Mouse (Mus musculus): ENCODE measurements at regions not wholly inside any gene's neighbourhood (a gene's known extent, or its start where the extent isn't known, plus 50 kb on each side); places are given as distances from the start of the nearest gene placed in this dataset.

- H3K9me3 ChIP-seq (ENCODE audit: control insufficient read depth, low read length): no peaks in the 10 kb centered on the region
- H3K4me2 ChIP-seq (ENCODE audit: low read depth, low read length): no peak overlapping the region
- H3K4me3 ChIP-seq (ENCODE audit: low read depth, low read length): no peak overlapping the region
- ATAC-seq (ENCODE audit: low read depth): no peak
- peaks cover 3% of the 10 kb centered on the region; the same call in 1 of the 2 replicates for H3K4me1 ChIP-seq (ENCODE audit: control insufficient read depth, insufficient read depth, low read length)
- 95% methylated on average over 3 of the region's 3 CpGs for WGBS
- H3K27me3 ChIP-seq (ENCODE audit: control insufficient read depth, insufficient read depth, low read length): no peaks in the 10 kb centered on the region
- no peak overlapping the region for H3K27ac ChIP-seq (ENCODE audit: low read depth, low read length)
- no peaks in the 10 kb centered on the region for H3K36me3 ChIP-seq (ENCODE audit: control insufficient read depth, insufficient read depth, low read length)
- no peak overlapping the region for H3K9ac ChIP-seq (replicated peaks; ENCODE audit: low read depth, low read length)
Observed at GRCm38 (mm10) chr2:72868173-72868572, 112.1 kb downstream of the Sp3 start.

DNA sequence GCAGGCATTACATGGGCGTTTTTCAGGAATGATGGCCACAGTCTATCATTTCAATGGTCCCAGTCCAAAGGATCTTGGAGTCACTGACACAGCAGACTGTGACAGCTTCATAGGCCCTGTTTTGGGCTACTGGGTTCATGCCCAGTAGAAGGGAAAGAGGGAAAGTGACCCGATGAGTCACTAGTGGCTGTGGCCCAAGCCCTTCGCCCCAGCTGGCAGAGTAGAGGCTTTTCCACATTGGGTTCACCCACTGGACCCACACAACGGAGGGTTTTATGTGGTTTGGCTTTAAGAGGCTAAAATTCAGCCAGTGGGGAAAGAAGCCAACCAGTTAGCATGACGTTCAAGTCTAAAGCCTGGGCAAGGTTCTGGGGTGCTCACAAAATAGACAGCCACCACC is 108.4 kb downstream of the Sp3 start:
- no peak overlapping the region for H3K4me3 ChIP-seq (ENCODE audit: low read depth, low read length)
- 79% methylated on average over 5 of the region's 5 CpGs for WGBS
- H3K4me1 ChIP-seq (ENCODE audit: control insufficient read depth, insufficient read depth, low read length): no peaks in the 10 kb centered on the region
- no peaks in the 10 kb centered on the region for H3K36me3 ChIP-seq (ENCODE audit: control insufficient read depth, insufficient read depth, low read length)
- no peak overlapping the region for H3K27ac ChIP-seq (ENCODE audit: low read depth, low read length)
- no peak overlapping the region for H3K9ac ChIP-seq (replicated peaks; ENCODE audit: low read depth, low read length)
- H3K4me2 ChIP-seq (ENCODE audit: low read depth, low read length): no peak overlapping the region
- no peaks in the 10 kb centered on the region for H3K27me3 ChIP-seq (ENCODE audit: control insufficient read depth, insufficient read depth, low read length)
- no peak for ATAC-seq (ENCODE audit: low read depth)
- no peaks in the 10 kb centered on the region for H3K9me3 ChIP-seq (ENCODE audit: control insufficient read depth, low read length)

DNA sequence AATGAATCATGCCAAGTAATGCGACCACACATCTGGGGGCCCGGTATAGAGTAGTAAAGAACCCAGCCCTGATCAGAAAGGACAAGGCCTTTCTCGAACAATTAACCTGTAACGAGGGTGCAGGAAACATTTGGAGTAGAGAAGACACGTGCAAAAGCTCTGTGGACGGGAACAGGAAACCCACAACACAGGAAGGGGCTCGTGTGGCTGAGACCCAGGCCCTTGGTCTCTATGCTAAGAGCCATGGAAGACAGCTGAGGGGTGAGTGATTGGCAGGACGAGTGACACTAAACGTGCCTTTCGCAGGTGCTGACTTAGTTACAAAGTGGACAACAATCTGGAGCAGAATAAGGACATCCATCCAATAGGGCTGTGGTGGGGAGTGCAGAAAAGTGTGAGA is 106.3 kb downstream of the Sp3 start:
- 86% methylated on average over 10 of the region's 10 CpGs for WGBS
- H3K4me3 ChIP-seq (ENCODE audit: low read depth, low read length): no peak overlapping the region

GRCm38 (mm10) chr2:72874533-72874932 is 105.7 kb downstream of the Sp3 start:
- no peak for ATAC-seq (ENCODE audit: low read depth)

More for the DNA sequence above, 106.3 kb downstream of the Sp3 start:
- Histone ChIP-seq H3K9me3 (ENCODE audit: control insufficient read depth, low read length) (no peaks in the 10 kb centered on the region), H3K4me2 (ENCODE audit: low read depth, low read length) (no peak overlapping the region), H3K9ac (replicated peaks; ENCODE audit: low read depth, low read length) (no peak overlapping the region), H3K27me3 (ENCODE audit: control insufficient read depth, insufficient read depth, low read length) (no peaks in the 10 kb centered on the region), H3K36me3 (ENCODE audit: control insufficient read depth, insufficient read depth, low read length) (no peaks in the 10 kb centered on the region), H3K4me1 (ENCODE audit: control insufficient read depth, insufficient read depth, low read length) (no peaks in the 10 kb centered on the region), H3K27ac (ENCODE audit: low read depth, low read length) (no peak overlapping the region)
- no peak for ATAC-seq (ENCODE audit: low read depth)

GRCm38 (mm10) chr2:72875677-72876076 is 104.6 kb downstream of the Sp3 start:
- no peaks in the 10 kb centered on the region for H3K4me1 ChIP-seq (ENCODE audit: control insufficient read depth, insufficient read depth, low read length)
- H3K9ac ChIP-seq (replicated peaks; ENCODE audit: low read depth, low read length): no peak overlapping the region
- H3K27me3 ChIP-seq (ENCODE audit: control insufficient read depth, insufficient read depth, low read length): no peaks in the 10 kb centered on the region
- WGBS: 91% methylated on average over 2 of the region's 2 CpGs
- H3K4me3 ChIP-seq (ENCODE audit: low read depth, low read length): no peak overlapping the region
- H3K36me3 ChIP-seq (ENCODE audit: control insufficient read depth, insufficient read depth, low read length): no peaks in the 10 kb centered on the region
- H3K27ac ChIP-seq (ENCODE audit: low read depth, low read length): no peak overlapping the region
- H3K9me3 ChIP-seq (ENCODE audit: control insufficient read depth, low read length): no peaks in the 10 kb centered on the region
- no peak for ATAC-seq (ENCODE audit: low read depth)
- no peak overlapping the region for H3K4me2 ChIP-seq (ENCODE audit: low read depth, low read length)

More at GRCm38 (mm10) chr2:72874533-72874932, 105.7 kb downstream of the Sp3 start:
- no peaks in the 10 kb centered on the region for H3K9me3 ChIP-seq (ENCODE audit: control insufficient read depth, low read length)
- H3K4me2 ChIP-seq (ENCODE audit: low read depth, low read length): no peak overlapping the region
- no peak overlapping the region for H3K27ac ChIP-seq (ENCODE audit: low read depth, low read length)
- no peaks in the 10 kb centered on the region for H3K36me3 ChIP-seq (ENCODE audit: control insufficient read depth, insufficient read depth, low read length)
- no peak overlapping the region for H3K4me3 ChIP-seq (ENCODE audit: low read depth, low read length)
- H3K9ac ChIP-seq (replicated peaks; ENCODE audit: low read depth, low read length): no peak overlapping the region
- H3K4me1 ChIP-seq (ENCODE audit: control insufficient read depth, insufficient read depth, low read length): no peaks in the 10 kb centered on the region
- 86% methylated on average over 12 of the region's 12 CpGs for WGBS
- H3K27me3 ChIP-seq (ENCODE audit: control insufficient read depth, insufficient read depth, low read length): no peaks in the 10 kb centered on the region

DNA sequence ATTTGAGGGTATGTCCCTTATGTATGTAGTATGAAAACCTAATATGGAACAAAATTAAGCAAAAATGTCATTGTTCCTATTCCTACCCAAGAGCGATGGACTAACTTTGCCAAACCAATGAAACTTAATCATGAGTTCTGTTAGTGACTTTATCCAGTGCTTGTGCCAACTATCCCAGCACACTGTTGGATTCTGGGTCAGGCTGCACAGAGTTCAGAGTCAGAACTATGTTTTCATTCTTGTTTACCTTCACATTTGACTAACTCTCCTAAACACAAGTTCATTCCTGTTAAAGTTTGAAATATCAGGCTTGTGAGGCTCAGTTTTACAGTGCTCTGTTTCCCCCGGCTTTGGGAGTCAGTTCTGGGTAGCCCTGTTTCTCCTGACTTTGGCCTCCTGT is 100.2 kb downstream of the Sp3 start:
- H3K4me1 ChIP-seq (ENCODE audit: control insufficient read depth, insufficient read depth, low read length): no peaks in the 10 kb centered on the region
- WGBS: 95% methylated on average over 2 of the region's 2 CpGs
- H3K4me2 ChIP-seq (ENCODE audit: low read depth, low read length): no peak overlapping the region
- no peak overlapping the region for H3K9ac ChIP-seq (replicated peaks; ENCODE audit: low read depth, low read length)
- no peak for ATAC-seq (ENCODE audit: low read depth)
- no peaks in the 10 kb centered on the region for H3K9me3 ChIP-seq (ENCODE audit: control insufficient read depth, low read length)
- H3K27me3 ChIP-seq (ENCODE audit: control insufficient read depth, insufficient read depth, low read length): no peaks in the 10 kb centered on the region
- H3K4me3 ChIP-seq (ENCODE audit: low read depth, low read length): no peak overlapping the region
- no peaks in the 10 kb centered on the region for H3K36me3 ChIP-seq (ENCODE audit: control insufficient read depth, insufficient read depth, low read length)
- H3K27ac ChIP-seq (ENCODE audit: low read depth, low read length): no peak overlapping the region

GRCm38 (mm10) chr2:72881554-72881953 is 98.7 kb downstream of the Sp3 start:
- H3K9ac ChIP-seq (replicated peaks; ENCODE audit: low read depth, low read length): no peak overlapping the region
- no peak overlapping the region for H3K27ac ChIP-seq (ENCODE audit: low read depth, low read length)
- H3K4me1 ChIP-seq (ENCODE audit: control insufficient read depth, insufficient read depth, low read length): no peaks in the 10 kb centered on the region
- ATAC-seq (ENCODE audit: low read depth): no peak
- WGBS: 84% methylated on average over 2 of the region's 2 CpGs
- no peaks in the 10 kb centered on the region for H3K27me3 ChIP-seq (ENCODE audit: control insufficient read depth, insufficient read depth, low read length)
- no peak overlapping the region for H3K4me3 ChIP-seq (ENCODE audit: low read depth, low read length)
- no peak overlapping the region for H3K4me2 ChIP-seq (ENCODE audit: low read depth, low read length)
- no peaks in the 10 kb centered on the region for H3K36me3 ChIP-seq (ENCODE audit: control insufficient read depth, insufficient read depth, low read length)
- H3K9me3 ChIP-seq (ENCODE audit: control insufficient read depth, low read length): no peaks in the 10 kb centered on the region

- H3K4me1 ChIP-seq (ENCODE audit: control insufficient read depth, insufficient read depth, low read length): no peaks in the 10 kb centered on the region
- no peak for ATAC-seq (ENCODE audit: low read depth)
- H3K27me3 ChIP-seq (ENCODE audit: control insufficient read depth, insufficient read depth, low read length): no peaks in the 10 kb centered on the region
- no peak overlapping the region for H3K9ac ChIP-seq (replicated peaks; ENCODE audit: low read depth, low read length)
- no peaks in the 10 kb centered on the region for H3K36me3 ChIP-seq (ENCODE audit: control insufficient read depth, insufficient read depth, low read length)
- H3K9me3 ChIP-seq (ENCODE audit: control insufficient read depth, low read length): no peaks in the 10 kb centered on the region
- no peak overlapping the region for H3K4me3 ChIP-seq (ENCODE audit: low read depth, low read length)
- H3K4me2 ChIP-seq (ENCODE audit: low read depth, low read length): no peak overlapping the region
- WGBS: 87% methylated on average over 2 of the region's 2 CpGs
- no peak overlapping the region for H3K27ac ChIP-seq (ENCODE audit: low read depth, low read length)
Observed at GRCm38 (mm10) chr2:72886250-72886649, 94.0 kb downstream of the Sp3 start.
